Comparison of ENCODE assay signal across 32 mouse cellular contexts in genomic region chr5:114808385-114808784, GRCm38 (mm10). TPM values are rescaled to one million over a fixed set of nuclear protein-coding genes. Genes with fewer than 3 reads are reported as not detected.
A peak's percentile ranks its signal among the peaks of the same experiment; 100 is the strongest.
DNase-seq lines count a peak whose midpoint lies in the region; ATAC-seq lines count a peak whose summit lies in the region.
"Had no signal": no experiment of that assay in that cellular context is flagged by ENCODE, and none has a peak within 500 bp of the region (broad histone marks: within the 10 kb centered on the region; RNA-seq: fewer than 3 reads in every experiment).

No protein-coding gene starts in this region.

- H3K27ac ChIP-seq in limb, embryonic 10.5 days, result peak overlapping the region; percentile 47
- H3K27ac ChIP-seq in liver, embryonic 12.5 days, result peak overlapping the region; percentile 85
- H3K27ac ChIP-seq in forebrain, embryonic 10.5 days, result no peak overlapping the region
- H3K27ac ChIP-seq: embryonic facial prominence, embryonic 15.5 days; hindbrain, embryonic 14.5 days; midbrain, embryonic 10.5 days had no signal

- no peaks in the 10 kb centered on the region for H3K27me3 ChIP-seq in megakaryocyte, embryonic 14.5 days (replicated peaks)
- H3K27me3 ChIP-seq in limb, embryonic 10.5 days (ENCODE audit: low read depth, poor library complexity, severe bottlenecking), result no peaks in the 10 kb centered on the region
- no peaks in the 10 kb centered on the region for H3K27me3 ChIP-seq in liver, embryonic 12.5 days (replicated peaks)
- H3K27me3 ChIP-seq in forebrain, embryonic 10.5 days (ENCODE audit: poor library complexity, severe bottlenecking), result no peaks in the 10 kb centered on the region
- H3K27me3 ChIP-seq: CH12.LX; embryonic facial prominence, embryonic 15.5 days; limb, embryonic 13.5 days had no signal

- peaks cover 57% of the 10 kb centered on the region for H3K36me3 ChIP-seq in megakaryocyte, embryonic 14.5 days (replicated peaks; ENCODE audit: low read length)
- peaks cover 84% of the 10 kb centered on the region for H3K36me3 ChIP-seq in limb, embryonic 10.5 days
- H3K36me3 ChIP-seq in liver, embryonic 12.5 days, result peaks cover 51% of the 10 kb centered on the region
- H3K36me3 ChIP-seq in forebrain, embryonic 10.5 days (replicated peaks), result peaks cover 94% of the 10 kb centered on the region

- ATAC-seq in megakaryocyte, adult 5-6 weeks (ENCODE audit: poor library complexity, severe bottlenecking), result no peak
- ATAC-seq in liver, embryonic 12.5 days, result peak; percentile 63
- ATAC-seq in megakaryocyte progenitor cell, adult 5-6 weeks (replicated peaks; ENCODE audit: poor library complexity), result peak; percentile 40; the same call in 1 of the 2 replicates
- ATAC-seq: forebrain, embryonic 16.5 days; inflammation-experienced regulatory T-cells, adult 6 months had no signal

- no peaks in the 10 kb centered on the region for H3K9me3 ChIP-seq in megakaryocyte, embryonic 14.5 days
- no peaks in the 10 kb centered on the region for H3K9me3 ChIP-seq in limb, embryonic 10.5 days (replicated peaks)
- no peaks in the 10 kb centered on the region for H3K9me3 ChIP-seq in liver, embryonic 12.5 days (replicated peaks)
- H3K9me3 ChIP-seq in forebrain, embryonic 10.5 days, result no peaks in the 10 kb centered on the region
- H3K9me3 ChIP-seq: embryonic facial prominence, embryonic 15.5 days; limb, embryonic 13.5 days; midbrain, embryonic 10.5 days had no signal

- peak overlapping the region; percentile 61 for H3K4me2 ChIP-seq in liver, embryonic 12.5 days
- H3K4me2 ChIP-seq: embryonic facial prominence, embryonic 15.5 days; hindbrain, embryonic 14.5 days; limb, embryonic 13.5 days; lung, embryonic 14.5 days had no signal

- 63% methylated on average over 8 of the region's 8 CpGs for WGBS in limb, embryonic 10.5 days
- WGBS in liver, embryonic 12.5 days (ENCODE audit: insufficient replicate concordance), result 28% methylated on average over 8 of the region's 8 CpGs
- 82% methylated on average over 8 of the region's 8 CpGs for WGBS in forebrain, embryonic 10.5 days

- H3K4me1 ChIP-seq in megakaryocyte, embryonic 14.5 days, result peaks cover 95% of the 10 kb centered on the region
- peaks cover 52% of the 10 kb centered on the region for H3K4me1 ChIP-seq in limb, embryonic 10.5 days
- peaks cover 77% of the 10 kb centered on the region for H3K4me1 ChIP-seq in liver, embryonic 12.5 days
- peaks cover 53% of the 10 kb centered on the region for H3K4me1 ChIP-seq in forebrain, embryonic 10.5 days

- peak overlapping the region; percentile 65 for H3K4me3 ChIP-seq in megakaryocyte, embryonic 14.5 days (replicated peaks)
- no peak overlapping the region for H3K4me3 ChIP-seq in limb, embryonic 10.5 days
- H3K4me3 ChIP-seq in liver, embryonic 12.5 days, result no peak overlapping the region
- no peak overlapping the region for H3K4me3 ChIP-seq in forebrain, embryonic 10.5 days
- H3K4me3 ChIP-seq: embryonic facial prominence, embryonic 15.5 days; limb, embryonic 13.5 days; midbrain, embryonic 10.5 days had no signal

- DNase-seq in limb, embryonic 10.5 days (ENCODE audit: low spot score), result no peak
- no peak for DNase-seq in forebrain, embryonic 10.5 days (ENCODE audit: extremely low spot score, low spot score)
- DNase-seq in right cerebral cortex, postnatal 36 days (ENCODE audit: low spot score in 2 of 2), result no peak
- DNase-seq: adrenal gland, adult 2 months; B cell, adult 2 months; cerebellum, adult 18-20 months; cerebellum, postnatal 14 days; gastrocnemius, postnatal 10 days; heart, postnatal 36 days; kidney, adult 18-20 months; kidney, postnatal 10 days; lung, embryonic 14.5 days; right cerebral cortex, postnatal 25 days; thymus, adult 2 months; thymus, postnatal 4 days had no signal

- peak overlapping the region; percentile 48; the same call in 1 of the 2 replicates for H3K9ac ChIP-seq in liver, embryonic 12.5 days
- H3K9ac ChIP-seq: embryonic facial prominence, embryonic 15.5 days; hindbrain, embryonic 14.5 days; limb, embryonic 13.5 days; lung, embryonic 14.5 days had no signal

RNA-seq across cellular contexts. Expression of gene 1500011B03Rik, which starts 14.9 kb away (rescaled TPM):
- 24.5 and 89.4 TPM in 2 replicates for polyA plus RNA-seq in megakaryocyte, embryonic 14.5 days (2012; ENCODE audit: insufficient read depth, low replicate concordance)
- total RNA-seq in megakaryocyte, adult 5-6 weeks (2015), result 30.6 and 45.3 TPM in 2 replicates
- total RNA-seq in megakaryocyte, adult 5-6 weeks (2017), result 19.1 and 24.0 TPM in 2 replicates
- polyA plus RNA-seq in limb, embryonic 10.5 days (2016; fragmentation: Nextera tagmentation; extraction: Ambion mirVana), result 92.0 and 92.4 TPM in 2 replicates
- polyA plus RNA-seq in liver, embryonic 12.5 days (2016; fragmentation: Nextera tagmentation; extraction: Ambion mirVana), result 37.4 and 41.8 TPM in 2 replicates
- 61.6 and 65.6 TPM in 2 replicates for total RNA-seq in megakaryocyte progenitor cell, adult 5-6 weeks (2015)
- 35.0 and 36.2 TPM in 2 replicates for total RNA-seq in megakaryocyte progenitor cell, adult 5-6 weeks (2017)
- polyA plus RNA-seq in forebrain, embryonic 10.5 days (2016; fragmentation: Nextera tagmentation; extraction: Ambion mirVana), result 118 and 119 TPM in 2 replicates

RNA-seq across cellular contexts. Expression of gene Git2, which starts 33.1 kb away (rescaled TPM):
- polyA plus RNA-seq in megakaryocyte, embryonic 14.5 days (2012; ENCODE audit: insufficient read depth, low replicate concordance), result 48.3 and 136 TPM in 2 replicates
- 93.8 and 97.0 TPM in 2 replicates for total RNA-seq in megakaryocyte, adult 5-6 weeks (2015)
- 87.1 and 107 TPM in 2 replicates for total RNA-seq in megakaryocyte, adult 5-6 weeks (2017)
- polyA plus RNA-seq in limb, embryonic 10.5 days (2016; fragmentation: Nextera tagmentation; extraction: Ambion mirVana), result 36.1 and 44.8 TPM in 2 replicates
- 28.1 and 28.3 TPM in 2 replicates for polyA plus RNA-seq in liver, embryonic 12.5 days (2016; fragmentation: Nextera tagmentation; extraction: Ambion mirVana)
- 84.7 and 88.9 TPM in 2 replicates for total RNA-seq in megakaryocyte progenitor cell, adult 5-6 weeks (2015)
- 73.6 and 81.1 TPM in 2 replicates for total RNA-seq in megakaryocyte progenitor cell, adult 5-6 weeks (2017)
- 33.1 and 34.2 TPM in 2 replicates for polyA plus RNA-seq in forebrain, embryonic 10.5 days (2016; fragmentation: Nextera tagmentation; extraction: Ambion mirVana)

RNA-seq across cellular contexts. Expression of gene Ankrd13a, which starts 33.9 kb away (rescaled TPM):
- polyA plus RNA-seq in megakaryocyte, embryonic 14.5 days (2012; ENCODE audit: insufficient read depth, low replicate concordance), result 99.9 and 118 TPM in 2 replicates
- 169 and 170 TPM in 2 replicates for total RNA-seq in megakaryocyte, adult 5-6 weeks (2015)
- 204 and 225 TPM in 2 replicates for total RNA-seq in megakaryocyte, adult 5-6 weeks (2017)
- polyA plus RNA-seq in limb, embryonic 10.5 days (2016; fragmentation: Nextera tagmentation; extraction: Ambion mirVana), result 43.1 and 44.0 TPM in 2 replicates
- 85.2 and 87.5 TPM in 2 replicates for polyA plus RNA-seq in liver, embryonic 12.5 days (2016; fragmentation: Nextera tagmentation; extraction: Ambion mirVana)
- total RNA-seq in megakaryocyte progenitor cell, adult 5-6 weeks (2015), result 264 and 290 TPM in 2 replicates
- total RNA-seq in megakaryocyte progenitor cell, adult 5-6 weeks (2017), result 298 and 323 TPM in 2 replicates
- 38.3 and 39.5 TPM in 2 replicates for polyA plus RNA-seq in forebrain, embryonic 10.5 days (2016; fragmentation: Nextera tagmentation; extraction: Ambion mirVana)

RNA-seq across cellular contexts. Expression of gene 4930519G04Rik, which starts 45.1 kb away (rescaled TPM):
- polyA plus RNA-seq in megakaryocyte, embryonic 14.5 days (2012; ENCODE audit: insufficient read depth, low replicate concordance), result 0.20 TPM in 1 of 2 replicates, not detected in the other
- 0.16 and 0.30 TPM in 2 replicates for total RNA-seq in megakaryocyte, adult 5-6 weeks (2015)
- 0.24 and 0.84 TPM in 2 replicates for total RNA-seq in megakaryocyte, adult 5-6 weeks (2017)
- polyA plus RNA-seq in limb, embryonic 10.5 days (2016; fragmentation: Nextera tagmentation; extraction: Ambion mirVana), result not detected in 2 replicates
- polyA plus RNA-seq in liver, embryonic 12.5 days (2016; fragmentation: Nextera tagmentation; extraction: Ambion mirVana), result not detected in 2 replicates
- total RNA-seq in megakaryocyte progenitor cell, adult 5-6 weeks (2015), result 0.07 and 0.17 TPM in 2 replicates
- total RNA-seq in megakaryocyte progenitor cell, adult 5-6 weeks (2017), result 0.08 TPM in 1 of 2 replicates, not detected in the other
- not detected in 2 replicates for polyA plus RNA-seq in forebrain, embryonic 10.5 days (2016; fragmentation: Nextera tagmentation; extraction: Ambion mirVana)
- total RNA-seq: adrenal gland, adult 2 months; CH12.LX; gastrocnemius, postnatal 10 days; heart, postnatal 36 days; layer of hippocampus, adult 18-20 months; layer of hippocampus, postnatal 25 days; MEL had no signal
- polyA plus RNA-seq: adrenal gland, adult 2 months; embryonic facial prominence, embryonic 15.5 days; forebrain, embryonic 16.5 days; heart, embryonic 14.5 days; hindbrain, embryonic 14.5 days; inflammation-experienced regulatory T-cells, adult 6 months; limb, embryonic 13.5 days; lung, embryonic 14.5 days; midbrain, embryonic 10.5 days; thymus, adult 2 months had no signal

RNA-seq across cellular contexts. Expression of gene Gm9936, which starts 50.1 kb away (rescaled TPM):
- polyA plus RNA-seq in megakaryocyte, embryonic 14.5 days (2012; ENCODE audit: insufficient read depth, low replicate concordance), result not detected in 2 replicates
- total RNA-seq in megakaryocyte, adult 5-6 weeks (2015), result not detected in 2 replicates
- not detected in 2 replicates for total RNA-seq in megakaryocyte, adult 5-6 weeks (2017)
- polyA plus RNA-seq in limb, embryonic 10.5 days (2016; fragmentation: Nextera tagmentation; extraction: Ambion mirVana), result not detected in 2 replicates
- polyA plus RNA-seq in liver, embryonic 12.5 days (2016; fragmentation: Nextera tagmentation; extraction: Ambion mirVana), result not detected in 2 replicates
- not detected in 2 replicates for total RNA-seq in megakaryocyte progenitor cell, adult 5-6 weeks (2015)
- total RNA-seq in megakaryocyte progenitor cell, adult 5-6 weeks (2017), result not detected in 2 replicates
- 0.14 and 0.15 TPM in 2 replicates for polyA plus RNA-seq in forebrain, embryonic 10.5 days (2016; fragmentation: Nextera tagmentation; extraction: Ambion mirVana)
- total RNA-seq: adrenal gland, adult 2 months; gastrocnemius, postnatal 10 days; granulocyte monocyte progenitor cell, adult 5-6 weeks; heart, postnatal 36 days; MEL had no signal
- polyA plus RNA-seq: adrenal gland, adult 2 months; heart, embryonic 14.5 days; inflammation-experienced regulatory T-cells, adult 6 months; lung, embryonic 14.5 days; spleen, adult 2 months; thymus, adult 2 months had no signal
